Mouse (Mus musculus) adrenal gland (tissue): ENCODE data around the gene Banp.

ENCODE experiments used
- intact Hi-C: fragments of 180-260 bp; cut with DNase I; formaldehyde crosslinking; loops from one replicate; pipeline ENCODE4 v1.15.1; 2025

Banp gene

DNA sequence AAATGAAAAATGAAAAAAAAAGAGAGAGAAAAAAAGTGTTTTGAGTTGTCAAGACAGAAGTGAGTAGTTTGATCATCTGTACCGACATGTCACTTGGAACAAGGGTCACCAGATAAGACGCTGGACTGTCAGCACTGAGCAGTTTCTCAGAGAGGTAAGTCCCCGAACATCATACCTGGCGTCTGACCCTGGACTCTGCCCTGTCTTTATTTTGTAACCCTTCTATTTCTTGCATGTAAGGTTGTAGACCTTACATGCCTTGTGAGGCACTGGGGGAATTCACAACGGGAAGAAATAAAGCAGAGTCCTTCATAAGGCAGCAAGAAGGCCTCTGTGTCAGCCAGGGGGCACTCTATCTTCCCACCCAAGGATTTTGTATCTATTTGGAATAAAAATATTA is 24.9 kb upstream of the Banp start:
- intact Hi-C loops = loop anchor here (2.0 kb wide), 1 partner anchor 50 kb away; no protein-coding TSS in a partner anchor

DNA sequence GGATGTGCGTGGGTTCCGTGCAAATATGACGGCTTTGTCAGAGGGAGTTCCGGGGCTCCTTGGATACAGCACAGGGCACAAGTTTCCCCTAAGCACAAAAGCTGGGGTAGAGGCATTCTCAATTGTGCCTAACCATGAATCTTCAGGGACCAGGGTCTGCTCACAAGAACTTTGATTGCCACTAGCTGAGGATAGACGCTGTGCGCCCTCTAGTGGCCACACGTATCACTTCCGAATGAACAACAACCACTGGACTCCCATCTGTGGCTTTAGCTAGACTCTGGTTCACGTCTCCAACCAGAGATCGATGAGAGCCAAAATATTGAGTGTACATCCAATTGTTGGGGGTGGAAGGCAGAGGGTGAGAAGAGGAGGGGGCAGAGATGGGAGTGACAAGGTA is 23.9 kb upstream of the Banp start:
- intact Hi-C loops = loop anchor here (2.0 kb wide), 1 partner anchor 51 kb away; no protein-coding TSS in a partner anchor

DNA sequence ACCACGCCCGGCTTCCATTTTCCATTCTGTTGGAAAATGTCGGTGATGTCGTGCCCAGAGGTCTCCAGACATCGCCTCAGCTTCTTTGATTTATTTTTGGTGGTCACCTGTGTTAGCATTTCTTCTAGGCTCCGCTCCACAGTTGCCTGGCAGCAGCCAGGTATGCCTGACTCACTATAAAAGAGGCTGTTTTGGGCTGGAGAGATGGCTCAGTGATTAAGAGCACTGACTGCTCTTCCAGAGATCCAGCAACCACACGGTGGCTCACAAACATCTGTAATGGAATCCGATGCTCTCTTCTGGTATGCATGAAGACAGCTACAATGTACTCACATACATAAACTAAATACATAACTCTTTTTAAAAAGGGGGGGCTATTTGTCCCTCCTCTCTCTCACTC is 23.3 kb upstream of the Banp start:
- intact Hi-C loops = no loop called here

DNA sequence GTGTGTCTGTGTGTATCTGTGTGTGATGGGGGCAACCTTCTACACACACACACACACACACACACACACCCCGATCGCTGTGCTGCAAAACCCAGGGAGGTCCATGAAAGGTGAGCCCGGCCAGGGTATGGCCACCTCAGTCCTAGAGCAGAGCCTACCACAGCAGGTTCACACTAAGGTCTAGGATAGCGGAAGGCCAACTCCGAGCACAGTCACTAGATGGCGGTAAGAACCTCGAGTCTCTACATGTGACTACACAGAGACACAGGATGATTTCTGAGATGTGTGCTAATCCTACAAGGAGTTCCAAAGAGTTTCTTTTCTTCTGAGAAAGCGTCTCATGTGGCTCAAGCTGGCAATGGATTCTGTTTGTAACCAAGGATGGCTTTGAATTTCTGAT is 22.2 kb upstream of the Banp start:
- intact Hi-C loops = no loop called here

DNA sequence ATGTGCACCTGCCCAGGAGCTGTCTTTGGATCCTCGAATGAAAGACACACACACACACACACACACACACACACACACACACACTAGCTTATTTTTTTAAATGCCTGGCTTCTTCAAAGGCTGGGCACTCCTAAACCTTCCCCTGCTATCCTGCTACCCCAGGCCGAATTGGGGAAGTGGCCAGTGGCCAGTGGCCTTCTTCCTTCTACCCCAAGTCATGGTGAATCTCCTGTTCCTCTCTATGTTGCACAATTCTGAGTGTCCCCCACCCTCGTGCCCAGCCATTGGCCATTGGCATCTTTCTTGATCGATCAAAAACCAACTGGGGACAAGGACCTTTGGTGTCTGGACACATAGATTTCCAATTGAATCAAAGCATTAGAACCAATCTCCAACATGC is 19.5 kb upstream of the Banp start:
- intact Hi-C loops = no loop called here

DNA sequence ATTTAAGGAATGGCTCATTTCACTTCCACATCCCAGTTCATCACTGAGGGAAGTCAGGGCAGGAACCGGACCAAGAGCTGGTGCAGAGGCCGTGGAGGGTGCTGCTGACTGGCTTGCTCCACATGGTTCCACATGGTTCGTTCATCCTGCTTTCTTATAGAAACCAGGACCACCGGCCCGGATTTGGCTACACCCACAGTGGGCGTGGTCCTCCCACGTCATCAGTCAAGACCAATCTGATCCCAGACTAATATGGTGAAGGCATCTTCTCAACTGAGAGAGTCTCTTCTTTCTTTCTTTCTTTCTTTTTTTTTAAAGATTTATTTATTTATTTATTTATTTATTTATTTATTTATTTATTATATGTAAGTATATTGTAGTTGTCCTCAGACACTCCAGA is 18.0 kb upstream of the Banp start:
- intact Hi-C loops = no loop called here

DNA sequence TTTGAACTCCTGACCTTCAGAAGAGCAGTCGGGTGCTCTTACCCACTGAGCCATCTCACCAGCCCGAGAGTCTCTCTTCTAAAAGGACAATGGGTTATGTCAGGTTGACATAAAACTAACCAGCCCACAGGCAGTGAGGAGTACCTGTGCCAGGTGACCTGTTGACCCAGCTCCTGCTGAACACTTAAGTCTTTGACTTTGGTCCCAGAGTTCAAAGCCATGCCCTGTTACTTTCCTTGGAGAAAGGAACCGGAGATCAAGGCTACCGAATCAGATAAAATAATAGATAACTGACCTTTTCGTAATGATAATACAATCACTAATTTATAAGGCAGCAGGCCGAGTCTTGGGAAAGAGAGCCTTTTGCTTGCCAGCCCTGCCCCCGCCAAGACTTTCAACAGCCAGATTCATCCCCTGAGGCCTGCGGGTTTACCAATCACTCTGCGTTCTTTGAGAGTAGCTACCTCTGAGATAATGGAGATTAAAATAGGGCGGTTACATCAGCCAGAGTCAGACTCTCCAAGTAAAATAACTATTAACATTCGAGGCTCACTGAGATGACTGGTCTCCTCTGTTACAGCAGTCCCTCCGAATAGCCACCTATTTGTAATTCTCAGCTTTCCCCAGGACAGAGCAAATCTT is 17.4 kb upstream of the Banp start:
- intact Hi-C loops = no loop called here

DNA sequence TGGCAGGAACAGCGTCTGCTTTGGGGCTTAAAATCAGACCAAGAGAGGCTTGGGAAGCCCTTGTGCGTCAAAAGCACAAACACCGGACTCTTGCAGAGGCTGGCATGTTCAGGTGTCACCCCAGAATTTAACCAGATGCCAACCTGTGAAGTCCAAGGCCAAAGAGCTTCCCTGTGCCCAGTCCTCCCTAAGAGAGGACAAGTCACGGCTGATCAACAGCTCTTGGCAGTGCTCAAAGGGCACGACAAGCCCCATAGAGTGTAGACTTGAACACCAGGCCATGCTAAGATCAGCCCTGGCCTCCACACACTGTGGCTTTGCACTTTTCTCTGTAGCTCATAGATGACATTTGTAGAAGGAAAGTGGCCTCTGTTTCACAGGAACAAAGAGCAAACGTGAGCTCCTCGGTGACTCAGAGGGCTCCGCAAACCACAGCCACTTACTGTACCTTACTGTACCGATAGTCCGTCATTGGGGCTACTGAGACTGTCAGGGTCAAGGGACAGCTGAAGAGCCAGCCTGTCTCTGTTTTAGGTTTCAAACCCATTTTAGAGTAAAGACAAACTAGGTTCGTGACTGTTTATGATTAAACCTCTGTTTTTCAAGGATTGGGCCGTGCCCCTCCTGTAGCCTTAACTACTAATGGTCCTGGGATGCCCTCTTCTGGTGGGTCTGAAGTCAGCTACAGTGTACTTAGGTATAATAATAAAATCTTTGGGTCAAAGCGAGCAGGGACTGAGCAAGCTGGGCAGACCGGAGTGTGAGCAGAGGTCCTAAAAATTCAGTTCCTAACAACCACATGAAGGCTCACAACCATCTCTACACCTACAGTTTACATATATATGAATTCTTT is 16.7 kb upstream of the Banp start:
- intact Hi-C loops = no loop called here

DNA sequence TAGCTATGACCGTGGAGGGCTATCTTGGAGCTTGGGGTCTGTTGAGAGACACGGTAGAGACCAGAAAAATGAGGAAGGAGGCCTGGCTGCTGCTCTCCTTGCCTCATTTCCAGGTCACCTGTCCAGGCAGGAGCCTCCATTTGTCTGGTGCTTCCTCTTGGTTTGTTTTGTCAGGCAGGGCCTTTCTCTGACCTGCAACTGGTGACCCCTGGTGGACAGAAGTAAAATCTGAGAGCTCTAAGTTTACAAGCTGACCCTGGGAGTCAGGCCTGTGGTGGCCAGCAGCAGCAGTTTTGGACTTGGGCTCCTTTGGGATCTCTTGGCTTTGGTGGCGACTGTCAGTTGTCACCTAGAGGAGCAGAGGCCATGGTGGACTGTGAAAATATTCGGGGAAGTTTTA is 15.0 kb upstream of the Banp start:
- intact Hi-C loops = no loop called here

DNA sequence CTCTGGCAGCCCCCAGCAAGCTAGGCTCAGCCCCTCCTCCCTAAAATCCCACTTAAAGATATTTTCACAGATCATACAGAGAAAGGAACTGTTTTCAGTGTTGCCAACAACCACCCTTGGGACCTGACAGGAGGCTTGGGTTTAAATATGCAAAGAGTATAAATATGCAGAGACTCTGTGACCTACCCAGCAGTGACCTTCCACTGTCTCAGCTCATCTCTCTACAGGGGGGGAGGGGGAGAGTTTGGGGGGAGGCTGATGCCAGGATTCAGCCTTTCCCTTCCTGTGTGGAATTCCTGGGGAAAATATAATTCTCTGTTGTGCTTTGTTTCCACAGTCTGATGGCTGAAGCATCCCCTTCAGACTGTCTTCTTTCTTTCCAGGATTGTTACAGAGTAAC is 14.6 kb upstream of the Banp start:
- intact Hi-C loops = no loop called here

DNA sequence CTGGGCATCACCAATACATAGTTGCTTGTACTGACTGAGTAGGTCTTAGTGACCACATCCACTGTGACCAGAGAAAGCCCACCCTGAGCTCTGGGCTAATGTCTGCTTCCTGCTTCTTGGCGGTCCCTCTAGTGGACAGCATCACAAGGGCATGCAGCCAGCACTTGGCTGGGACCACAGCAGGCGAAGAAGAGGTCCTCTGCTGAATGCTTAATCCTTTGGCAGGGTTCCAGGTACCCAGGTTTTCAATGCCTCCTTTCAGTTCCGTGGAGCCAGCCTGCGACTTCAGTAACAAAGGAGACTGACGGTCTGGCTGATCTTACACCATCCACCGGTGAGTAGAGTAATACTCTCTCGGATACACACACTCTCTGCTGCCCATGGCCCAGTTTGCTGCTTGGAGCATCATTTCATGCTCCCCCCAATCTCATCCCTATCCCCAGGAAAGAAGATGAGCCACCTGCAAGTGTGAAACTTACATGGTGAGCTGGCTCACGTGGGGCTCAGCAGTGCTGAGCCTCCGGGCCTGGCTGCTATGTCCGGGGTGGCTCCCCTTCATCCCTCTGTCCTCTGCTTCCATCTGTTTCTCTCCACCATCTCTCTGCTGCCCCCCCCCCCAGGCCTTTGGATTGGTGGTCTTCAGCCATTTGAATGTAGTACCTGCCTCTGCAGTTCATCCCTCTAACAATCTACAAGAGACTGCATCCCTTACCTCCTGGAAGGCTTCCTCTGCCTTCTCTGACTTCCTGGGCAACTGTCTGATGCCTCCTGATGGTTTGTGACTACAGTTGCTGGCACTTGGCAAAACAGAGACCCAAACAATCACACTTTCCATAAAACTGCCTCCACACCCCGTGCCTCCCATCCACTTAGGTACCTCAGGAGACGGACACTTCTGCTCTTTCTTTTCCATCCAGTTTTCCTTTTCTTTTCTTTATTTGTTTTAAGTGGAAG is 13.9 kb upstream of the Banp start:
- intact Hi-C loops = no loop called here

DNA sequence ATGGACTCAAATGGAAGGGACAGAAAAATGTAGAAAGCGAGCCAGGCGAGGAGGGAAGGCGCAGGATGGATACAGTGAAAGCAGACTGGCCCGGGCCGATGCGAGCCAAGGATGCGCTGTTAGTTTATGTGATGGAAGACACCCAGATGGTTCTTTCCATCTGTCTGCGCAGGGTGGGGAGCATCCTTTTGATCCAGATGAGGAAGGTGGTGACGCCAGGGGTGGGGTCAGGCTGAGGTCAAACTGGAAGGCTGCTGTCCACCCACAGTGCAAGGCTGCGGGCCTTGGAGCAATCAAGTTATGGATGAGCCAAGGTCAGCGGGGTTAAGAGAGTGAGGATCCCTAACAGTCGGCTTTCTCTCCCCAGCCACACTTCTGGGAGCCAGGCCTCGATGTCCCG is 13.2 kb upstream of the Banp start:
- intact Hi-C loops = no loop called here

DNA sequence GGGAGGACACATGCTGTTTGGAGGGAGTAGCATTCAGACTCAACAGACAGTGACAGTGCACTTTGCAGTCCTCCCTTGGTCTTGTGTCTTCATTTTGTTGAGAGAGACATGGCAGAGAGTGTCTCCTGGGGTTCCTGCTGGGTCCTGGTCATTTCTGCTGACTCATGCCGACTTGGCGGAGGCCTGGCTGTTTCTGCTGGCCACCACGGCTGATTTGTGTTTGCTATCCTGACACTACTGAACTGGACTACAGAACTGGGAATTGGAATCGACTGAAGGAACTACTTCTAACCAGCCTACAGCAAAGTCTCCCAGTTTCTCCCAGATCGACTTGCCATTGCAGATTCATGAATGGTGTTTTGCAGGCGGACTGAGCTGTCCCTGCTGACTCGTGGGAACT is 10.8 kb upstream of the Banp start:
- intact Hi-C loops = no loop called here

DNA sequence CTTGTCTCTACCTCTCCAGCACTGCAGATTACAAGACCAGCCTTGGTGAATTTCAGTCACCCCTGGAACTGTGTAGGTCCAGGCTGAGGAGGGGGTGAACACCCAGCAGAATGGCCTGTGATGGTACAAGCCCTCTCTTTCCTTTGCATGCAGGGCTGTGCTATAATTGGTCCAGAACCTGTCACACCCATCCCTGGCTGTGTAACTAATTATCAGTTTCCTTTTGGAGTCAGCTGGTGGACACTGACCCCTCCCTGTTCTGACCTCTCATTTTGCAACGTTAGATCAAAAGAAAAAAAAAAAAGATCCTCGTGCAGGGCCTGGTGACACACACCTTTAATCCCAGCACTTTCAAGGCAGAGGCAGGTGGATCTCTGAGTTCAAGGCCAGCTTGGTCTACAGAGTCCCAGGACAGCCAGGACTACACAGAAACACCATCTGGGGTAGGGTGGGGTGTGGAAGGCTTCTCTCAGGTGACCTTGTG is 6.5 kb upstream of the Banp start:
- intact Hi-C loops = no loop called here

DNA sequence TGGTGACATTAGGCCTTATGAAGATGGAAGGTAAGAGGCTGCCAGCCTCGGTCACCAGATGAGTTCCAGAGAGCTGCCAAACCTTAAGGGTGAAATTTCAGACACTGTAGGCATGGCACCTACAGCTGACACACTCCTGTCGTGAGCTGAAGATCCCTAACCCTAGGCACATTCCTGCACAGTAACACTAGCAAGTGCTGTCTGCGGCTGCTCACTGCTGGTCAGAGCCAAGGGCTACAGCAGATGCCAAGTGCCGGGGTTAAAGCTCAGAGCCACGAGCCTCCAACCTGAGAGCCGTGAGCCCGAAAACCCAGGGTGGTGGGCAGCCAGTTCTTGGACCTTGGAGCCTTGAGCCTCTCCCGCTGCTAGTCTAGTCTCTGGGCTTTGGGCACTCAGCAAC is 5.8 kb upstream of the Banp start:
- intact Hi-C loops = no loop called here

DNA sequence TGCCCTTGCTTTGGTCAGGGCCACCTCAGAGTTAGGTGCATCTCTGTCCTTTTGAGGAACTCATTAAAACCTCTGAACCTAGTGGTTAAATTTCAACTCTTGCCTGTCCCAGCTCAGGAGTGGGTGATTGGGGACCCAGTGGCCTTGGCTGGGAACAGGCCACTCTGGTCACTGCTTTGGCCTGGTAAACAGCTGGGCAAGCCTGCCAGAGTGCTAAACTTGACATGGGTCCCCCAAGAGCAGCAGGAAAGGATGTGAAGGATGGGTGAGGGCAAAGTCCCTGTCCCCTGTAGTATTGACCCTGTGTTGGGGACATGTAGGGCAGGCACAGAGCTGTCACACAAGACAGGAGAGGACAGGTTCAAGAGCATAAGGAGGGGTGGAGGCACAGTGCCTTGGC is 4.7 kb upstream of the Banp start, which contains the start of gene Car5a:
Gene Car5a (minus strand): TSS at position 74 of the 400 bp plus-strand sequence.
- intact Hi-C loops = no loop called here

DNA sequence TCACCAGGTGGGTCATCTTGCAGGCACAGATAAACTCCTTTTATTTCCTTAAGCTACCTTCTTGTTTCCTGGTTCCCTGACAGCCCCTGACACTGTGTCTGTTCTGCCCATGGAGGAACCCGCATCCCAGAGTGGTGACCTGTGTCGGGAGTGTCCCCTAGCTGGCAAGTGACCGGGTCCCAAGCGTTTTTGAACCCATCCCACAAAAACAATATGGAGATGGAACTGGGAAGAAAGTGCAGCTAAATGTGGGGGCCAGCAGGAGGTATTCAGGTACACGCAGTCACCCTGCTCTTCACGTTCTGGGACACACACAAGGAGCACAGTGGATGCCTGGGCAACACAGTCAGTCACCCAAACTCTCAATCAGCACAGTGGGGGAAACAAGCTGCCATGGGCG is 3.2 kb upstream of the Banp start:
- intact Hi-C loops = no loop called here

DNA sequence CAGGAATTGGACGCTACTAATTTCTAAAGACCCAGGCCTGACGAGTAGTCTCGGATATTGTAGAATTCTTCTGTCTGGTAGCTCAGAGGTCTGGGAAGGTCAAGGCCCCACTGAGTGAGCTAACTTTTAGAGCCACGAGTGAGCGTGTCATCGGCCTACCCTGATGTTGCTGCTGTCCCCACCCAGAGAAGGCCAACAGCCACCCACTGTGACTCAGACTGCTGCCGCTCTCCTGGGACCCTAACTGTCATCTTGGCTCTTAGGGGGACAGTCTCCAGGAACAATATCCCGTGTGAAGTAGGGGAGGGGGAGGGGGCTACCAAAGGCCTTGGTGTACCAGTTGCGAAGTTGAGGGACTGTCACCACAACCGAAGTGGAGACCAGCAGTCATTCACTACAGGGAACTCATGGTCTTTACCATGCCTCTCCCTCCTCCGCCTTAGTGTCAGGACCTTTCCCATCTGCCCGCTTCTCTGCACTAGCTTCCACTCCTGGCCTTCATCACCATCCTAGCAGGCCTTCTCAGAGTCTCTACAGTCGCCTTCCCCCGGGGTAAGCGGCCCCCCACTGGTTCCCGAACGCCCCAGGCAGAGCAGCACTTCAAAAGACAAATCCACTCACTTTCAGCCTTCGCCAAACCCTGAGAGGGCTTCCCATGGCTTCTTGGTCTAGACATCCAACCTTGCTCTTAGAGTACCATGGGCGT is 2.4 kb upstream of the Banp start:
- intact Hi-C loops = no loop called here

DNA sequence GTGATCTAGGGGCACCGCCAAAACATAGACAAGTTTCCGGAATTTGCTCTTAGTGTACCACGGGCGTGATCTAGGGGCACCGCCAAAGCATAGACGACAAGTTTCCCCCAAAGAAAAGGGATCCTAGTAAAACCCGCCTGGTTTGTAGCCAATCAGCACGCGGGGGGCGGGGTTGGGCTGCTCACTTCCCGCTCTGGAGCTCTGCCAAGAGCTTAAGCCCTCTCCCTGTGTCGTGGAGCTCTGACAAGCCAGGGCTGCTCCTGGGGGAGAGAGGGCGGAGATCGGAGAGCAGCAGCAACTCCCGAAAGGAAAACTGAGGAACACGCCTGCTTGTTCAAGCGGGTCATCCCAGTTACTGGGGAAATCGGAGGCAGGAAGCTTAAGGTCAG is 1.8 kb upstream of the Banp start:
- intact Hi-C loops = no loop called here

DNA sequence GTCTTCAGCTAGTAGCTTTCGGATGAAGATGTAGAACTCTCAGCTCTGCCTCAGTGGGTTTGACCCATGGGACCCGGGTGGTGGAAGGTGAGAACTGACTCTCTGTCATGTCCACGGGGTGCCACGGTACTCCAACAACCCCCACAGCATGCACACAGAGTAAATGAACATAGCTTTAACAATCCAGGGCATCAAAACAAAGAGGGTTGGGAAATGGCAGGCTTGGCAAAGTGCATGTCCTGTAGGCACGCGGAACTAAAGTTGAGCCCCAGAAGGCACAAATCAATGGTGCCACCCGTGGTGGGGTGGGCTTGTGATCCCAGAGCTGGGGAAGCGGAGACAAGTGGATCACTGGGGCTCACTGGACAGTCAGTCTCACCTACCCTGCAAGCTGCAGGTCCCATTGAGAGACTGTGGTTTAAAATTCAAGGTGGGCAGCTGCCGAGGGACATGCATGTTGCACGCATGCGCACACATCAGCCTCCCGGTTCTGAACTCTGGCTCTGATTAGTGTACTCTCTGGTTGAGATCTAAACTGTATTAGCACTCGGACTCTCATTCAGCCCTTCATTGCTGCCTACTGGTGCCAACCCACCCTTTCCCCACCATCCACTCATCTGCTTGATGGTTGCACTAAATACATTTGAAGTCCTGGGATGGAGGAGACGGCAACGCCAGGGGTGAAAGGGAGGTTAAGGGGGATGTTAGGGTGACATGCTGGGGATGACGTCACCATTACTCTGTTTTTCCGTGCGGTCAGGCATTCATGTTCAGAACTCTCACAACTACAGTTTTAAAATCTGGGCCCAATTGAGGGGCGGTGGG is 1.0 kb upstream of the Banp start:
- intact Hi-C loops = no loop called here
